Mouse (Mus musculus) cortical plate, adult 2 months (tissue): ENCODE results near the gene Gm21988.

ENCODE experiments used
- CTCF ChIP-seq: fragments of 200-500 bp; IDR thresholded peaks from 2 replicates; pipeline ENCODE4 v1.5.1; 2011; ENCODE audit warnings: mild to moderate bottlenecking, control low read depth, low read length; ENCODE audit not compliant: insufficient read depth; ENCODE audit errors: extremely low read depth
- POLR2A ChIP-seq: fragments of 200-500 bp; IDR thresholded peaks from 2 replicates; pipeline ENCODE4 v1.6.1; 2011; ENCODE audit warnings: mild to moderate bottlenecking, low read length, control low read depth; ENCODE audit not compliant: insufficient read depth; ENCODE audit errors: extremely low read depth

- TF ChIP-seq CTCF: peak; percentile 65
- TF ChIP-seq POLR2A: no peak
These were observed 7.7 kb upstream of the Gm21988 start for GRCm38 (mm10) chr11:70247136-70247845.
